Mouse (Mus musculus): ENCODE measurements around the gene Nfe2l2. TPM values are rescaled to one million over a fixed set of nuclear protein-coding genes. Genes with fewer than 3 reads are reported as not detected.

Gene Nfe2l2
- 54.0 and 54.8 TPM in 2 replicates for polyA plus RNA-seq (2015; fragmentation: Nextera tagmentation; extraction: Ambion mirVana)

DNA sequence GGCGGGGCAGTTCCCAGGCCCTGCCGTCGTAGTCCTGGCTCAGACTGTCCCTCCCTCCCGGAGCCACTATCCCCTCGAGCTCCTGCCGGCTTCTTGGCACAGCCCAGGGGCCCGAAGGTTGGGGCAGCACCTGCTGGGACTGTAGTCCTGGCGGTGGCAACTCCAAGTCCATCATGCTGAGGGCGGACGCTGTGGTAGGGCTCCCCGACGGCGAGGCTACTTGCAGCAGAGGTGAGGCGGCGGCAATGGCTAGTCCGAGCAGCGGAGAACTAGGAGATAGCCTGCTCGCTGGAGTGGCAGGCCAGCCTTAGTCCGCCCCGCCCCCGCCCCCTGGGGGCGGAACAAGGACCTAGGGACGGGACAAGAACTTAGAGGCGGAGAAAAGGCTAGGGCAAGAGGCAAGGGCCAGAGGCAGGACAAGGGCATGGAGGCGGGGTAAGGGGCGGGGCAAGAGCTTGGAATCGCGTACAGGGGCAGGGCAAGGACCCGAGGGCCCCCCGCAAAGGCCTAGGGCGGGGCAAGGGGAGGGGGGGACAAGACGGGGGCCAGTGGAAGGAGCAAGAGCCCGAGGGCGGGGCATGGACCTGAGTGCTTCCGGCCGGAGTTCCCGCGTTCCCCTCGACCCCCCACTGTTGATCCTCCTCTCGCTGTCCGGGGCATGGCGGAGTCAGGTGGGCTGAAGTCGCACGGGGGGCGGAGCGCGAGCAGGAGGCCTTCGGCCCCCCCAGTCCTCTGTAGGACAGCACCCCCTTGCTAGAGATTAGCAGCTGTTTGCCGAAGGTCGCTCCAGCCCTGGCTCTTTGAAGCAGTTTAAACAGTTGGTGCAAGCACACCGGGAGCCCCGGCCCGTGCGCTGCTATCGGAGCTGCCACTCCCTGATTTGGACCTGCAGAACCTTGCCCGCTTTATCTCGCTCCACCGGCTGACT is at the start of gene Nfe2l2:
TSS of gene Nfe2l2 (minus strand) at position 408 of the 928 bp plus-strand sequence.

DNA sequence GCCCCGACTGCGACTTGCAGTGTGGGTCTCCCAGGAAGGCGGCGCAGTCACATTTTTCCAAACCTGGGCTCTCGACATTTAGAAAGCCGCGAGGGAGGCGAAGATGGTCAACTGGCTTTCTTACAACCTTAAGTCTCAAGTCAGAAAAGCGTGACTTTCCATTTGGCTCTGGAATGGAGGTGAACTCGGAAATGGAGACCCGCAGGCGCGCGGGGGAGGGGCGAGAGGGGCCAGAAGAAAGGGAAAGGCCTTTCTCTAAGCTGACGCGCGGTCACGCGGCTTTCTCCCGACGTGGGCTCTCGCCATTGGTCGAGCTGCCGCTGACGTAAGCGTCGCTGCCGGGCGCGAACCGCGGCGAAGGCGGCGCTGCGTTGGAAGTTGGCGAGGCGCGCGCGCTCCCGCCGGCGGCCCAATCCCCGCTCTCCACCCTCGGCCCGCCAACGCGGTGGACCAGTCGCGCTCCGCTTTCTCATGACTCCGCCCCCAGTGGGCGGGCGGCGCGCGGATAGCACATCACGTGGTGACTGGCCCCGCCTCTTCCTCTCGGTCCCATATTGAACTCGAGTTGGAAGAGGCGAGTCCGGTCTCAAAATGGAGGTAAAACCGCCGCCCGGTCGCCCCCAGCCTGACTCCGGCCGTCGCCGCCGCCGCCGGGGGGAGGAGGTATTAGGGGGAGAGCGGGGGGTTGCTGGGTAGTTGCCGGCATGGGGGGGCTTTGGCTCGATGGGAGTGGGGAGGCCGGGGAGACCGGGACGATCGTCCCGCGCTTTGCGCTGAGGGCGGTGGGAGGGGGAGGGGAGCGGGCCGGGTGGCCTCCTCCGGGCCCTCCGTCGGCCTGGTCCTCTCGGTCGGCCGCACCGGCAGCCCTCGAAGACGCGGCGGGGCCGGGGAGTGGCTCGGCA is 45.5 kb downstream of the Nfe2l2 start, which contains the start of gene Hnrnpa3:
TSS of gene Hnrnpa3 (plus strand) at position 535 of the 902 bp plus-strand sequence.

Other genes starting within 250 kb of the Nfe2l2 start
- 215 and 218 TPM in 2 replicates for gene Hnrnpa3, start 45.4 kb downstream of the Nfe2l2 start, polyA plus RNA-seq (2015; fragmentation: Nextera tagmentation; extraction: Ambion mirVana)
- 14.1 and 15.8 TPM in 2 replicates for gene Agps, start 127.5 kb upstream of the Nfe2l2 start, polyA plus RNA-seq (2015; fragmentation: Nextera tagmentation; extraction: Ambion mirVana)
- 2.2 and 3.0 TPM in 2 replicates for gene Ttc30b, start 233.9 kb upstream of the Nfe2l2 start, polyA plus RNA-seq (2015; fragmentation: Nextera tagmentation; extraction: Ambion mirVana)